Mouse (Mus musculus): ENCODE data around the gene Gid8.
"Not testable (repeated sequence)": the region's sequence is repeated elsewhere in the genome, so short reads cannot be mapped to it uniquely, and the experiment has no call there.

Gid8 gene

DNA sequence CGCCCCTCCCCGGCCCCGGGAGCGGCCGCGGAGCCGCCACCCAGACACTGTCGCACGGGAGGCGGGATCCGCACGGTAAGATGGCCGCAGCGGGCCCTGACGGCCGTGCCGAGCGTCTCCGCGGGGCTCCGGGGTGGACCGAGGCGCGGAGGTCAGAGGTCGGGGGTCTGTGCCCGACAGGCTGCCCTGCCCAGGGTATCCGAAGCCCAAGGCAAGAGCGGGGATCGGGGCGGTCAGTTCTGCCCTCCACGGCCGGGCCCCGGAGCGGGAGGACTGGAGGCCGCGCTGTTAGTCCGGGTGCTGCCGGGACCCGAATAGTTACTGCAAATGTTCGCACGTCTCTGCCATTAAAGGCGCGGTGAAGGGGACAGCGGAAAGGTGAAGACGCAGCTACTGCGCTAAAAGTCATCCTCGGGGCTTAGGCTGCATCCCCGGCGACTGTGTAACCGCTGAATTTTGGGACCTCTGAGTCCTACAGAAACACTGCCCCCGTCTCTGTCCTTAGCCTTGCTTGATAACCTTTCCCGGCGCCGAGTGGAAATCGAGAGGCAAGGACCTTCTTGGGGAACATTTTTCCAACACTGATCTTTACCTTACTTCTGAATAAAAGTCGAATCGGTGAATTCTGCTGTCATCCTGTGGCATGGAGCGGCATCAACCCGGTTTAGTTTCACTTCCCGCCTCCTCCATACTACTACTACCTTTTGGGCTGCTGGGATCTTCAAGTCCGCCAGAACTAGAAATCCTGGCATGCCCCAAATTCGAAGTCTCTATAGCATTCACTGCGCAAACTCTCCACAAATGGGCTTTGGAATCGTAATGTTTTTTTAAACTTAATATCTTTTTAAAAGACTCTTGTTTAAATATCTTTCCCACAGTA lies 599 bp downstream of the Gid8 start:
- no peak for DNase-seq (ENCODE audit: low read depth, low spot score)

GRCm38 (mm10) chr2:180711527-180711926 lies 1.6 kb downstream of the Gid8 start:
- no peak for DNase-seq (ENCODE audit: low read depth, low spot score)

DNA sequence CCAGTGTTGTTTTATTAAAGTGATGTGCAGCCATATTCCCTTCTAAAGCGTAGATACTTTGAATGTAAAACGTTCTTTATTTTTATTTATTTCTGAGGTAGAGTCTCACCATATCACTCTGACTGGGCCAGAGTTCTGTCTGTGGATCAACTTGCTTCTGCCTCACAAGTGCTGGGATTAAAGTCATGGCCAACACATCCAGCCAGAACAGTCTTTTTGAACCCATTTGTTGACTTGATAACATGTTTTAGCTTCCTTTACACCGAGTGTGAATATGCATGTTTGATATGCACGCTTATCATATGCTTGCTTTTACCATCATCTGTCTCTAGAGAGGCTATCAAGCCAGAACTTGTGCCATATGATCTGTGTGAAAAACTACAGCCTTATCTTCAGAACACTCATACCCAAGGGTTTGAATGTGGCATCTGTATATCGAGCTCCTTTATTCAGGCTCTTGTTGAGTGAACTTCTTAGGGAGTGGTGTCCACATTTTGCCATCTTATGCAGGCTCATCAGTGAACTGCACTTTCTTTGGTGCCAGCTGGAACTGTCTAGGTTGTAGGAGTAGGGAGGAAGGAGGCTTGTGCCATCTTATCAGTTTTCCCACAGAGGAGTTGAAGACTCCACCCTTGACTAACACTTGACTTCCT lies 2.2 kb downstream of the Gid8 start:
- no peak for DNase-seq (ENCODE audit: low read depth, low spot score)

DNA sequence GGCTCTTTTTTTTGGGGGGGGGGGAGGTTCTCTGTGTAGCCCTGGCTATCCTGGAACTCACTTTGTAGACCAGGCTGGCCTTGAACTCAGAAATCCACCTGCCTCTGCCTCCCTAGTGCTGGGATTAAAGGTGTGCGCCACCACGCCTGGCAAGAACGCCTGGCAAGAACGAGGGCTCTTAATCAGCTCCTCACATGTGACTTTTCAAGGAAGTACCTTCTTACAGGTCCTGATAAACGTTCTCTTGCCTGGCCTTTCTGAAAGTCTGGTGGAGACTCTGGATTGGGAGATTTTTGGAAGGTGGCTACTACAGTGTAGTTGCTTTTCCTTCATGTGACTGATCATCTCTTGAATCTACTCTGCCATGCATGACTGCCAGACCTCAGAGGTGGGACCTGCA lies 12.8 kb downstream of the Gid8 start:
- DNase-seq (ENCODE audit: low read depth, low spot score): not testable (repeated sequence)

DNA sequence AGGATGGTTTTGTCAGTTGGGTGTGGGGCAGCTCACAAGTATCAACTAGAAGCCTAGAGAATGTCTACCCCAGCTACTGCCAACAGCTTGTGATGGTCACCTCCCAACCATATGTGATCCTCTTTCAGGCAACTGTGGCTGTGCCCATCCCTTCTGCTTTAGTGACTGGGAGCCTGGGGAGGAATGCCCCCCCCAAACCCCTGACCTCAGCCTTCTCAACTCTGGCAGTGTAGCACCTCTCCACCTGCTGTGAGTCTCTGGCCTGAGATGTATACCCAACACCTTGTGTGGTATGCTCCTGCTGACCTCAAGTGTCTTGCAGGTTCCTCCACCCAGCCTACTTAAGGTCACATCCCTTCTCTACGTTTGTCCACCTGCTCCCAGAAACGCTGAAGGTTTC lies 13.9 kb downstream of the Gid8 start:
- DNase-seq (ENCODE audit: low read depth, low spot score): no peak

- no peak for DNase-seq (ENCODE audit: low read depth, low spot score)
Observed at GRCm38 (mm10) chr2:180724585-180725413, 14.9 kb downstream of the Gid8 start, which contains the start of gene Slc17a9. Gene Slc17a9, plus strand, starts transcription at chr2:180725263.

DNA sequence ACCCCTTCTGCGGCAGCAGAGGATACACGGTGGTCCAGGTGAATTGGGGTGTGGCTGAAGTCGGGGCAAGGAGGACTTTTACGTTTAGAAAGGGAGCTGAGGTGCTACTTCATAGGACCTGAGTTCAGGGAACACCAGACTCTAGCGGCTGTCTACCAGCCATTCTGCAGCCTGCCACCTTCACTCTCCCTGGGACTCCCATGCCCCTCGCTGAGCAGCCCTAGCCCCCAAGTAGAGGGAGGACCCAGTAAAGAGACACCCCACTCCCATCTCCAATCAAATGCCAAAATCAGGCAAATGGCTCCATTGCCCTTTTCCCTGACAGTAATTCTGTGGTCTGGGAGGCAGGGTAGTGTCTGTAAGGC lies 15.5 kb downstream of the Gid8 start:
- no peak for DNase-seq (ENCODE audit: low read depth, low spot score)

- no peak for DNase-seq (ENCODE audit: low read depth, low spot score)
Observed at GRCm38 (mm10) chr2:180725856-180726629, 16.1 kb downstream of the Gid8 start.

DNA sequence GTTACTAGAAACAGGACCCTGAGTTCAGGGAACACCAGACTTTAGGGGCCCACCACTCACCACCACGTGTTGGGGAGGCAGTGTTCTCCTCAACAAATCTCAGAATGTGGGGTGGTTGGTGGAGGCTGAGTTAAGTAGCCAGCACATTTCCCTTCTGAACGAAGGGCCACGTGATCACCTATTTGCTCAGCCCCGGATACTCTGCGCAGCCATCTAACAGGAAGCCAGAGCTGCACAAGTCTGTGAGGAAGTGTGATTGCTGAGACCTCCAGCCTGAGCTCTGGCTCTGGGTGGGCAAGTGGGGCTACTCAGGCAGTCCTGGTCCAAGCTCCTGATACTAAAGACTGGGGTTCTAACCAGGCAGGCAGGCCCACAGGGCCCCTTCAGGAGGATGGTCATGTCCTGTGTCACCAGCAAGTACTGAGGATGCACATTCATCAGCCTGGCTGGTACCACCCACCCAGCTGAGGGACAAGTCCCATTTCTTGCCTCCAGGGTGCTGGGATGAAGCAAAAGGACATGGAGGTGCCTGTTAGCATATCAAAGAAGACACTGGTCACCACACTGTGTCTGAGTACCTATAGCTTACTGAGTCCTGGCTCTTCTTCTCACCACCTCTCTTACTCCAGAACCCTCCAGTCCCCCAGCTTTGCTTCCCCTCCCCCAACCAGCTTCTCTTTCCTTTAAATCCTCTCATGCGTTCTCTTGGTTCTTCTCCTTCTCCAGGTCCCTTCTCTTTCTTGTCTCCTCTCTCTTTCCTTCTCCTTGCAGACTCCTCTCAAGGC lies 16.9 kb downstream of the Gid8 start:
- DNase-seq (ENCODE audit: low read depth, low spot score): no peak

GRCm38 (mm10) chr2:180727613-180728021 lies 17.7 kb downstream of the Gid8 start:
- DNase-seq (ENCODE audit: low read depth, low spot score): no peak

DNA sequence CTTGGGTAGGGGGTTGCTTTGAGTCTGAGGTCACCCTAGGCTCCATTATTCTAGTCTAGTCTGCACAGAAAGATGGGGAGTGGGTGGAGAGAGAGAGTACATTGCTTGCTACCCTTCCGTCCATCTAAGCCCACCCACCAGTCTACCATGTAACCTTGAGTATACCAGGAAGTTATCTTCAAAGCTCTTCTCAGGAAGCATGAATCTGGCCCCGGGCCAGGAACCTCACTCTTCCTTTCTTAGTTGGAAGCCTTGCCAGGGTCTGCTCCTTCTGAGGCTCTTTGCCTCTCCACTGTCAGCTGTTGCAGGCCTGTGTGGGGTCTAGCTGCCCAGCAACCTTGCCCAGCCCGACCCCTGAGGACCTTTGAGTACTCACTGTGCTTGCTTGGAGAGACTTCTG lies 21.1 kb downstream of the Gid8 start:
- DNase-seq (ENCODE audit: low read depth, low spot score): no peak

DNA sequence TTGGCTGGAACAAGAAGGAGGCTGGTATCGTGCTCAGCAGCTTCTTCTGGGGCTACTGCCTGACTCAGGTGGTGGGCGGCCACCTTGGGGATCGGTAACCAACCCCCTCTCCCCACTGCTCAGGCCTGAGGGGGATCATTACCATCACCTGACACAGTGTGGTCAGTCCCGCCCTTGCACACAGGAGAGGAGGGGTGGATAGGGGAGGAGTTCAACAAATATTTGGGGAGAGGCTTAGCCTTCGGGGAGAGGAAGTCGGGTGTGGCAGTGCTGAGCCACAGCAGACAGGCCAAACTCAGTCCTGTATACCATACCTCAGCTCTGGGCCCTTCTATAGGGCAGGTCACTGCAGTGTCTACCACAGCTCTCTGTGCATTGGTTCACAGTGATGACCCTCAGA lies 22.1 kb downstream of the Gid8 start:
- no peak for DNase-seq (ENCODE audit: low read depth, low spot score)

DNA sequence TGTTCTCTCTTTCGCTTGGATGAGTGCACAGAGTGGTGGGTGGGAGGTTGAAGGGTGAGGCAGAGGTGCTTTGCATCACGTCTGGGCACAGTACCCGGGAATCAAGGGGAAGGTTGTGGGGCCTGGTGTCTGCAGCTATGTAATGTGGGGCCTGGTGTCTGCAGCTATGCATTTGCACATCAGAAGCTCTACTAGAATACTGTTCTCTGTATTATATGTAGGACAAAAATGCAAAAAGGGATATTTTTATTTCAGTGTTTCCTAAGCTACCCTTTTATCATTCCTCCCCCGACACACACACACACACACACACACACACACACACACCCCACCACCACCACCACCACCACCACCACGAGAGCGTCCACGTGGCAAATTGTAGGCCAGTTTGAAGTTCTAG lies 25.3 kb downstream of the Gid8 start:
- DNase-seq (ENCODE audit: low read depth, low spot score): no peak

GRCm38 (mm10) chr2:180737984-180738383 lies 28.1 kb downstream of the Gid8 start:
- DNase-seq (ENCODE audit: low read depth, low spot score): no peak

- no peak for DNase-seq (ENCODE audit: low read depth, low spot score)
Observed at GRCm38 (mm10) chr2:180740349-180740748, 30.4 kb downstream of the Gid8 start.

GRCm38 (mm10) chr2:180741421-180741820 lies 31.5 kb downstream of the Gid8 start:
- no peak for DNase-seq (ENCODE audit: low read depth, low spot score)

DNA sequence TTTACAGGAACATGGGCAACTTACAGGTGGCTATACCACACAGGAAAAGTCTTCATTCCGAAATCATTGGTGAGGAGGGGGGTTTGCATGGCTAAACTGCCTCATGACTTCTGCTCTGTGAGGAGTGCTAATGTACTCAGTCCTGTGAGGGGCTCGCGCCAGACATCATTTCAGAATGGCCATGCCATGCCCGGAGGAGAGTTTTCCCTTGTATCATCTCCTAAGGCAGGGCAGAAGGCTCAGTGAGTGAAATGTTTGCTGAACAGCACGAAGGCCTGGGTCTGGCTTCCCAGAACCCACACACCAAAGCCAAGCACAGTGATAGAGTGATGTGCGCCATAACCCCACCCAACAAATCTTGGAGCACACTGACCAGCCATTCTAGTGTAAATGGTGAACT lies 32.9 kb downstream of the Gid8 start:
- DNase-seq (ENCODE audit: low read depth, low spot score): no peak

GRCm38 (mm10) chr2:180743321-180743720 lies 33.4 kb downstream of the Gid8 start:
- DNase-seq (ENCODE audit: low read depth, low spot score): no peak

DNA sequence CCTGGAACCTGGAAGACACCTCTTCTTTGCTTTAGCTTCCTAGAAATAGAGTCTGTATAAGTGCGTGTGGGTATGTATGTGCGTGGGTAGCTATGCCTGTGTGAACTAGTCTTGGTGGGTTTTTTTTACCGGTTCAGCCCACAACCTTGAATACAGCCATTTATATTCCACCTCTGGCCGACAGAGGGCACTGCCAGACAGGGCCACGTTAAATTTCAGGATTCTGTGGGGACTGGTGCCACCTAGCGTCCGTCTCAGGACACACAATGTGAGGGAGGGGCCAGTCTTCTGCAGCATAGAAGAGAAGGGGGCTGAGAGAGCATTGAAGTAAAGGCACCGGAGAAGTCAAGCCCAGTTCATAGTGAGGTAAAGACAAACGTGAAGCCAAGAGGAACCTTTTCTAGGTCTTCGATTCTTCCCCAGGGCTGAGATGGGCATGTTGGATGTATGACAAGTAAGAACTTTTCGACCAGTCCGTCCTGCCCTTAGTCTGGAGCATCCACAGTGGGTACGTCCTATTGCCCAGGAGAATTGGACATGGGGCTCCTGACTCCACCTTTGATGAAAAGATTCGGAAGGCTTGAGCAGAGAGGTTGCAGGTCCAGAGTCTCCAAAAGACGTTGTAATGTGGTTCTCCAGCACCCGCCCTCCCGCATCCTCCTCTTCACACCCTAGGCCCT lies 35.5 kb downstream of the Gid8 start:
- DNase-seq (ENCODE audit: low read depth, low spot score): peak; percentile 70

- no peak for DNase-seq (ENCODE audit: low read depth, low spot score)
Observed at GRCm38 (mm10) chr2:180746569-180747192, 36.8 kb downstream of the Gid8 start.

All from telencephalon, adult 2 months (tissue).